Mouse (Mus musculus): ENCODE measurements around the gene Relt. TPM values are rescaled to one million over a fixed set of nuclear protein-coding genes. Genes with fewer than 3 reads are reported as not detected.

The Relt gene
- polyA plus RNA-seq, 1 experiment from 2014 or later = 1.0 TPM

DNA sequence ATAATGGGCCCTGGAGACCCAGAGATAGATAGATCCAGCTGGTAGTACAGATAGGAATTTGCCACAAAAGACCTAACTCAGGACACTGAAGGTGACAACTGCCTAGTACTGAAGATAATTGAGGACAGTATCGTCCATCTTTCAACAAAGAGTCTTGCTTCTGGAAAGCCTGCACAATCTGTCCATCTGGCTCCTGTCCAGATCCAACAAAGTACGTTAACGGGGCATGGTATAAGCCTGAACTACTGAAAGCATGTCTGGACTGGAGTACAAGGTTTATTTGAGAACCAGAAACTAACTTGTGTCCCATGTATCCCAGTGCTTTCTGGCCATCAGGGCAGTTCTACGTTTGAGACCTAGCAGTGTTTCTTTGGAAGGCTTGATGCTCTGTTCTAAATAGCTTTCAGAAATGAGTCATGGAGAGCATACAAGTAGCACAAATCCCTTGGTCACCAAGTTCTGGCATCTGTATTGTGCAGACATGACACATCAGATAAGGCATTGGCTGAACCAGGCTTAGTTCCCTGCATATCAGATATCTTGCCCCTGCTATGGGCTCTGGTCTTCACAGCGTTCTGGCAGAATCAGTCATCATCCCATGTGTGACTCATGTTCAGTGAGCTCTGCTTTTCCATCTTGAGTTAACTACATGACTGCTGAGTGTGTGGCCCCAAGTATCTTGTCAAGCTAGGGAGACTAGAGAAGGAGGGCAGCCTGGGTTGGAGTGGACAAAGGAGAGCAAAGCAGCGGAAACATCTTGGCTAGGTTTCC, 23.4 kb downstream of the Relt start:
- ATAC-seq = no peak
- no peak overlapping the region for H3K4me3 ChIP-seq (ENCODE audit: low read depth, low read length)
- no peak overlapping the region for H3K9ac ChIP-seq (ENCODE audit: low read depth, low read length)
- 71% methylated on average over 6 of the region's 6 CpGs for whole genome bisulfite sequencing
- no peaks in the 10 kb centered on the region for H3K9me3 ChIP-seq (ENCODE audit: control insufficient read depth)
- peaks cover 20% of the 10 kb centered on the region for H3K36me3 ChIP-seq (ENCODE audit: control insufficient read depth, insufficient read depth)
- H3K4me2 ChIP-seq (replicated peaks; ENCODE audit: low read depth) = no peak overlapping the region
- no peaks in the 10 kb centered on the region for H3K27me3 ChIP-seq (replicated peaks; ENCODE audit: control insufficient read depth, insufficient read depth, low read length)
- H3K27ac ChIP-seq (ENCODE audit: low read depth, low read length) = no peak overlapping the region
- no peak for TF ChIP-seq CTCF (IDR thresholded peaks at IDR 0.05; ENCODE audit: low read depth)
- H3K4me1 ChIP-seq (replicated peaks; ENCODE audit: control insufficient read depth, insufficient read depth, low read length) = no peaks in the 10 kb centered on the region

DNA sequence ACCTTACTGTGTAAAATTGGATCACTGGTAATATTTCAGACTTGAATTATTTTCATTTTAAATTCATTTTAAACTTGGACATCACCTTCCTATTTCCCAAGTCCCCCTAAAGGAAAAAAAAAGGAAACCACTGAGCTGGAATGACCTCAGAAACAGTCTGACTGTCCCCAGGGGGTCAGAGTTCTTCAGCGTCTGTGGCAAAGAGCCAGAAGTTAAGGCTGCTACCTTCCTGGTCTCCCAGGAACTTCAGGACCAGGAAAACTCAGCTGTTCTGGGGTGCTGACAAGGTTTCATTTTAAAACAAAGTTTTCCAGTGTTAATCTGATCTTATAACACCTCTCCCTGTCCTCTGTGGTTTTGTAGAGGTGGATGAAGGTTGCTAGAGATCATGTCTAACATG, 25.5 kb downstream of the Relt start:
- WGBS = 48% methylated on average over 1 of the region's 1 CpGs
- no peak for TF ChIP-seq CTCF (IDR thresholded peaks at IDR 0.05; ENCODE audit: low read depth)

GRCm38 (mm10) chr7:100836657-100837056, 26.6 kb downstream of the Relt start:
- Histone ChIP-seq H3K9ac (ENCODE audit: low read depth, low read length) (no peak overlapping the region; the same call in 1 of the 2 replicates), H3K4me1 (replicated peaks; ENCODE audit: control insufficient read depth, insufficient read depth, low read length) (no peaks in the 10 kb centered on the region), H3K4me2 (replicated peaks; ENCODE audit: low read depth) (no peak overlapping the region), H3K36me3 (ENCODE audit: control insufficient read depth, insufficient read depth) (peaks cover 30% of the 10 kb centered on the region), H3K27me3 (replicated peaks; ENCODE audit: control insufficient read depth, insufficient read depth, low read length) (no peaks in the 10 kb centered on the region), H3K27ac (ENCODE audit: low read depth, low read length) (no peak overlapping the region), H3K9me3 (ENCODE audit: control insufficient read depth) (no peaks in the 10 kb centered on the region), H3K4me3 (ENCODE audit: low read depth, low read length) (no peak overlapping the region)
- no peak for ATAC-seq
- no peak for TF ChIP-seq CTCF (IDR thresholded peaks at IDR 0.05; ENCODE audit: low read depth)
- WGBS = 87% methylated on average over 10 of the region's 10 CpGs

More for the DNA sequence above, 25.5 kb downstream of the Relt start:
- H3K9ac ChIP-seq (ENCODE audit: low read depth, low read length) = no peak overlapping the region
- no peak overlapping the region for H3K27ac ChIP-seq (ENCODE audit: low read depth, low read length)
- no peaks in the 10 kb centered on the region for H3K27me3 ChIP-seq (replicated peaks; ENCODE audit: control insufficient read depth, insufficient read depth, low read length)
- no peak overlapping the region for H3K4me3 ChIP-seq (ENCODE audit: low read depth, low read length)
- no peak overlapping the region for H3K4me2 ChIP-seq (replicated peaks; ENCODE audit: low read depth)
- no peaks in the 10 kb centered on the region for H3K9me3 ChIP-seq (ENCODE audit: control insufficient read depth)
- ATAC-seq = no peak
- peaks cover 30% of the 10 kb centered on the region for H3K36me3 ChIP-seq (ENCODE audit: control insufficient read depth, insufficient read depth)
- no peaks in the 10 kb centered on the region for H3K4me1 ChIP-seq (replicated peaks; ENCODE audit: control insufficient read depth, insufficient read depth, low read length)

DNA sequence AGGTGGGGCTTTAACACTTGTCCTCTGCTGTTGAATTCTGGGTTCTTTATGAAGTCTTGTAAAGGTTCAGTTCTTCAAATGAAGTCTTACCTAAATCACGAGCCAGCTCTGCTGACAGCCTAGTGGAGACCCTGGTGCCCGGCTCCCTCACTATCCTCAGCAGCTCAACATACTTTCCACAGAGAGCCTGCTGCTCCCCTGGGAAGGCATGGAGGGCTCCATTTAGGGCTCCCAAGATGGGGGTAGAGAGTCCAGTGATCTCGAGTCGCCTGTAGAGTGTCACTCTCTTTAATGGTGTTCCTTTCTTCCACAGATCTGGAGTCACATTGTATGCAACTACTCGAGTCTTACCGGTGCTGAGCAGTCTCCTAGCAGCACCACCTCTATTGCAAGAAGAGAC, 27.5 kb downstream of the Relt start:
- no peak overlapping the region for H3K9ac ChIP-seq (ENCODE audit: low read depth, low read length)
- no peaks in the 10 kb centered on the region for H3K4me1 ChIP-seq (replicated peaks; ENCODE audit: control insufficient read depth, insufficient read depth, low read length)
- H3K27ac ChIP-seq (ENCODE audit: low read depth, low read length) = no peak overlapping the region
- no peak for ATAC-seq
- no peaks in the 10 kb centered on the region for H3K27me3 ChIP-seq (replicated peaks; ENCODE audit: control insufficient read depth, insufficient read depth, low read length)
- no peak overlapping the region for H3K4me2 ChIP-seq (replicated peaks; ENCODE audit: low read depth)
- peaks cover 30% of the 10 kb centered on the region for H3K36me3 ChIP-seq (ENCODE audit: control insufficient read depth, insufficient read depth)
- WGBS = 88% methylated on average over 6 of the region's 6 CpGs
- no peaks in the 10 kb centered on the region for H3K9me3 ChIP-seq (ENCODE audit: control insufficient read depth)
- TF ChIP-seq CTCF (IDR thresholded peaks at IDR 0.05; ENCODE audit: low read depth) = no peak
- no peak overlapping the region for H3K4me3 ChIP-seq (ENCODE audit: low read depth, low read length)

DNA sequence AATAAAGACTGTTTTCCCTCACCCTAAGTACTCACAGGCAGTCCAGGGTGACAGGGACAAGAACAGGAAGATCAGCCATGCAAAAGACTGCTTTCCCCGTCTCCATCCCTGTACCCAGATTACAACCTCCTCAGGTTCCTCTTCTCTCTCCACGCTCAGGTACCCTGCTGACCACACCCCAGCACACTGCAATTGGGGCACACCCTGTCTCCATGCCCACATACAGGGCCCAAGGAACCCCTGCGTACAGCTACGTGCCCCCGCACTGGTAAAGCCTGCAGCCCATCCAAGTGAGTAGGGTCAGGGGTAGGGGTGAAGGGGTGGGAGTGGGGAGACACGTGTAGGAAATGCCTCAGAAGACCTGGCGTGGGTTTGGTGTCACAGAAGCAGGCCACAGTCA, 28.1 kb downstream of the Relt start:
- no peak overlapping the region for H3K4me2 ChIP-seq (replicated peaks; ENCODE audit: low read depth)
- TF ChIP-seq CTCF (IDR thresholded peaks at IDR 0.05; ENCODE audit: low read depth) = no peak
- no peak overlapping the region for H3K4me3 ChIP-seq (ENCODE audit: low read depth, low read length)
- H3K9ac ChIP-seq (ENCODE audit: low read depth, low read length) = no peak overlapping the region
- peaks cover 30% of the 10 kb centered on the region for H3K36me3 ChIP-seq (ENCODE audit: control insufficient read depth, insufficient read depth)
- H3K4me1 ChIP-seq (replicated peaks; ENCODE audit: control insufficient read depth, insufficient read depth, low read length) = no peaks in the 10 kb centered on the region
- ATAC-seq = no peak
- H3K27me3 ChIP-seq (replicated peaks; ENCODE audit: control insufficient read depth, insufficient read depth, low read length) = no peaks in the 10 kb centered on the region
- no peak overlapping the region for H3K27ac ChIP-seq (ENCODE audit: low read depth, low read length)
- WGBS = 88% methylated on average over 7 of the region's 7 CpGs
- H3K9me3 ChIP-seq (ENCODE audit: control insufficient read depth) = no peaks in the 10 kb centered on the region

DNA sequence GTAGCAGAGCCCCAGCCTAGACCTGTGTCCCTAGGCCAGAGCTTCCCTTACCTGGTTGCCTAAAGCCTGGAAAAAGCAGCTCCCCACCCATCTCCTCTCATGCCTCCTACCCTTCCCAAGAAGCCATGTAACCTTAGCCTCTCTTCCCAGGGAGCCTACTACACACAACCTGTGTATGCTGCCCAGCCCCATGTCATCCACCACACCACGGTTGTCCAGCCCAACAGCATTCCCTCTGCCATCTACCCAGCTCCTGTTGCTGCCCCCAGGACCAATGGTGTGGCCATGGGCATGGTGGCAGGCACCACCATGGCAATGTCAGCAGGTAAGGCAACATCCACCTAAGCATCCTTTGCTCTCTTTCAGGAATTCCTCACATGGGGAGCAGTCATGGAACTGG, 29.4 kb downstream of the Relt start:
- no peaks in the 10 kb centered on the region for H3K4me1 ChIP-seq (replicated peaks; ENCODE audit: control insufficient read depth, insufficient read depth, low read length)
- 91% methylated on average over 1 of the region's 1 CpGs for WGBS
- H3K9ac ChIP-seq (ENCODE audit: low read depth, low read length) = no peak overlapping the region
- ATAC-seq = no peak
- no peak overlapping the region for H3K27ac ChIP-seq (ENCODE audit: low read depth, low read length)
- no peak overlapping the region for H3K4me2 ChIP-seq (replicated peaks; ENCODE audit: low read depth)
- H3K9me3 ChIP-seq (ENCODE audit: control insufficient read depth) = no peaks in the 10 kb centered on the region
- no peak overlapping the region for H3K4me3 ChIP-seq (ENCODE audit: low read depth, low read length)
- peaks cover 30% of the 10 kb centered on the region for H3K36me3 ChIP-seq (ENCODE audit: control insufficient read depth, insufficient read depth)
- no peaks in the 10 kb centered on the region for H3K27me3 ChIP-seq (replicated peaks; ENCODE audit: control insufficient read depth, insufficient read depth, low read length)
- no peak for TF ChIP-seq CTCF (IDR thresholded peaks at IDR 0.05; ENCODE audit: low read depth)

All from intestine, postnatal 0 days (tissue).